Mouse (Mus musculus): ENCODE measurements around the gene Il10.

Il10 gene

GRCm38 (mm10) chr1:131019492-131020098 is at the start of gene Il10:
Il10 (plus strand) TSS chr1:131019845.
- no peak for DNase-seq

GRCm38 (mm10) chr1:130979455-130979854 is 40.2 kb upstream of the Il10 start:
- peak; percentile 55 for DNase-seq

GRCm38 (mm10) chr1:130984441-130984840 is 35.2 kb upstream of the Il10 start:
- DNase-seq, result peak; percentile 37

- no peak for DNase-seq
These were observed 32.6 kb upstream of the Il10 start for GRCm38 (mm10) chr1:130987001-130987400.

- peak; percentile 24 for DNase-seq
These were observed 32.2 kb upstream of the Il10 start for GRCm38 (mm10) chr1:130987418-130987817.

GRCm38 (mm10) chr1:130989331-130989730 is 30.3 kb upstream of the Il10 start:
- DNase-seq, result no peak

- no peak for DNase-seq
These were observed 29.2 kb upstream of the Il10 start for GRCm38 (mm10) chr1:130990448-130990847.

- no peak for DNase-seq
These were observed 26.0 kb upstream of the Il10 start for GRCm38 (mm10) chr1:130993574-130994154.

- peak; percentile 7 for DNase-seq
These were observed 24.1 kb upstream of the Il10 start for GRCm38 (mm10) chr1:130995515-130995914.

- no peak for DNase-seq
These were observed 23.3 kb upstream of the Il10 start for GRCm38 (mm10) chr1:130996356-130996755.

- no peak for DNase-seq
These were observed 22.2 kb upstream of the Il10 start for GRCm38 (mm10) chr1:130997441-130997840.

- no peak for DNase-seq
These were observed 21.3 kb upstream of the Il10 start for GRCm38 (mm10) chr1:130998321-130998720.

- DNase-seq, result no peak
These were observed 19.9 kb upstream of the Il10 start for GRCm38 (mm10) chr1:130999708-131000107.

- no peak for DNase-seq
These were observed 19.3 kb upstream of the Il10 start for GRCm38 (mm10) chr1:131000296-131000695.

GRCm38 (mm10) chr1:131002561-131002960 is 17.1 kb upstream of the Il10 start:
- no peak for DNase-seq

GRCm38 (mm10) chr1:131003037-131003922 is 16.4 kb upstream of the Il10 start:
- no peak for DNase-seq

- DNase-seq, result no peak
These were observed 13.6 kb upstream of the Il10 start for GRCm38 (mm10) chr1:131006069-131006468.

- no peak for DNase-seq
These were observed 9.2 kb upstream of the Il10 start for GRCm38 (mm10) chr1:131010201-131011153.

- DNase-seq, result no peak
These were observed 7.2 kb upstream of the Il10 start for GRCm38 (mm10) chr1:131012494-131012893.

- no peak for DNase-seq
These were observed 5.7 kb upstream of the Il10 start for GRCm38 (mm10) chr1:131013926-131014325.

- DNase-seq, result no peak
These were observed 4.4 kb upstream of the Il10 start for GRCm38 (mm10) chr1:131015281-131015680.

GRCm38 (mm10) chr1:131015879-131016278 is 3.8 kb upstream of the Il10 start:
- DNase-seq, result no peak
